Mouse (Mus musculus) small intestine, adult 2 months (tissue): ENCODE results near the gene Kcnh4.

ENCODE experiments used
- CTCF ChIP-seq: fragments of 200-500 bp; IDR thresholded peaks from 2 replicates; pipeline ENCODE4 v1.5.1; 2012; ENCODE audit warnings: low read depth, mild to moderate bottlenecking, control low read depth, inconsistent platforms, low read length, moderate library complexity, mixed read lengths; ENCODE audit not compliant: insufficient replicate concordance, insufficient read length; ENCODE audit errors: extremely low read depth
- POLR2A ChIP-seq: fragments of 200-500 bp; IDR thresholded peaks from 2 replicates; pipeline ENCODE4 v1.6.1; 2012; ENCODE audit warnings: low read depth, mild to moderate bottlenecking, control low read depth, inconsistent platforms, low read length, moderate library complexity

GRCm38 (mm10) chr11:100713174-100713573 lies 46.6 kb downstream of the Kcnh4 start:
- TF ChIP-seq CTCF (no peak), POLR2A (no peak)
